Mouse (Mus musculus): ENCODE data around the gene Rimklb. TPM values are rescaled to one million over a fixed set of nuclear protein-coding genes. Genes with fewer than 3 reads are reported as not detected.

Rimklb gene
- polyA plus RNA-seq, 1 experiment from 2014 or later = 120 TPM

GRCm38 (mm10) chr6:122447848-122448247 is 50.7 kb downstream of the Rimklb start:
- WGBS = 94% methylated on average over 7 of the region's 7 CpGs
- no peak overlapping the region for H3K4me3 ChIP-seq
- H3K36me3 ChIP-seq (replicated peaks) = peaks cover 37% of the 10 kb centered on the region
- no peak overlapping the region for H3K27ac ChIP-seq
- H3K4me2 ChIP-seq = no peak overlapping the region
- H3K4me1 ChIP-seq = no peaks in the 10 kb centered on the region
- H3K27me3 ChIP-seq (replicated peaks) = no peaks in the 10 kb centered on the region
- no peak for ATAC-seq (replicated peaks)
- no peak overlapping the region for H3K9ac ChIP-seq
- no peaks in the 10 kb centered on the region for H3K9me3 ChIP-seq

- 75% methylated on average over 6 of the region's 6 CpGs for WGBS
- H3K27me3 ChIP-seq (replicated peaks) = no peaks in the 10 kb centered on the region
- ATAC-seq (replicated peaks) = peak; percentile 29; the same call in 1 of the 2 replicates
- H3K4me2 ChIP-seq = no peak overlapping the region
- peaks cover 21% of the 10 kb centered on the region for H3K36me3 ChIP-seq (replicated peaks)
- no peak overlapping the region for H3K9ac ChIP-seq
- no peaks in the 10 kb centered on the region for H3K4me1 ChIP-seq
- H3K27ac ChIP-seq = no peak overlapping the region
- no peaks in the 10 kb centered on the region for H3K9me3 ChIP-seq
- no peak overlapping the region for H3K4me3 ChIP-seq
Measured at GRCm38 (mm10) chr6:122445215-122445614, 53.3 kb downstream of the Rimklb start.

GRCm38 (mm10) chr6:122440632-122441226 is 57.8 kb downstream of the Rimklb start:
- peak; percentile 63; the same call in 1 of the 2 replicates for ATAC-seq (replicated peaks)
- H3K4me3 ChIP-seq = no peak overlapping the region
- no peak overlapping the region for H3K9ac ChIP-seq
- H3K27me3 ChIP-seq (replicated peaks) = no peaks in the 10 kb centered on the region
- no peaks in the 10 kb centered on the region for H3K36me3 ChIP-seq (replicated peaks)
- WGBS = 49% methylated on average over 4 of the region's 4 CpGs
- H3K4me1 ChIP-seq = no peaks in the 10 kb centered on the region
- H3K4me2 ChIP-seq = no peak overlapping the region
- no peaks in the 10 kb centered on the region for H3K9me3 ChIP-seq
- H3K27ac ChIP-seq = no peak overlapping the region

GRCm38 (mm10) chr6:122439249-122439648 is 59.3 kb downstream of the Rimklb start:
- 91% methylated on average over 4 of the region's 4 CpGs for WGBS

GRCm38 (mm10) chr6:122435270-122435669 is 63.3 kb downstream of the Rimklb start:
- WGBS = 97% methylated on average over 2 of the region's 2 CpGs
- Histone ChIP-seq H3K9ac (no peak overlapping the region), H3K9me3 (no peaks in the 10 kb centered on the region), H3K4me1 (no peaks in the 10 kb centered on the region), H3K27me3 (replicated peaks) (no peaks in the 10 kb centered on the region), H3K4me2 (no peak overlapping the region), H3K36me3 (replicated peaks) (no peaks in the 10 kb centered on the region), H3K27ac (no peak overlapping the region), H3K4me3 (no peak overlapping the region)
- no peak for ATAC-seq (replicated peaks)

More at GRCm38 (mm10) chr6:122439249-122439648, 59.3 kb downstream of the Rimklb start:
- Histone ChIP-seq H3K9ac (no peak overlapping the region), H3K27ac (no peak overlapping the region), H3K27me3 (replicated peaks) (no peaks in the 10 kb centered on the region), H3K4me2 (no peak overlapping the region), H3K9me3 (no peaks in the 10 kb centered on the region), H3K4me3 (no peak overlapping the region), H3K4me1 (no peaks in the 10 kb centered on the region), H3K36me3 (replicated peaks) (no peaks in the 10 kb centered on the region)
- no peak for ATAC-seq (replicated peaks)

GRCm38 (mm10) chr6:122427456-122427855 is 71.1 kb downstream of the Rimklb start:
- ATAC-seq (replicated peaks) = no peak
- Histone ChIP-seq H3K4me3 (no peak overlapping the region), H3K27me3 (replicated peaks) (no peaks in the 10 kb centered on the region), H3K4me1 (no peaks in the 10 kb centered on the region), H3K9me3 (no peaks in the 10 kb centered on the region), H3K4me2 (no peak overlapping the region), H3K27ac (no peak overlapping the region), H3K9ac (no peak overlapping the region), H3K36me3 (replicated peaks) (no peaks in the 10 kb centered on the region)
- WGBS = 92% methylated on average over 7 of the region's 7 CpGs

- WGBS = 54% methylated on average over 7 of the region's 7 CpGs
- Histone ChIP-seq H3K4me1 (no peaks in the 10 kb centered on the region), H3K4me3 (no peak overlapping the region), H3K9me3 (no peaks in the 10 kb centered on the region), H3K9ac (no peak overlapping the region), H3K36me3 (replicated peaks) (no peaks in the 10 kb centered on the region), H3K27me3 (replicated peaks) (no peaks in the 10 kb centered on the region), H3K4me2 (no peak overlapping the region), H3K27ac (no peak overlapping the region)
- ATAC-seq (replicated peaks) = no peak
Measured at GRCm38 (mm10) chr6:122417015-122417414, 81.5 kb downstream of the Rimklb start.

GRCm38 (mm10) chr6:122416347-122416746 is 82.2 kb downstream of the Rimklb start:
- Histone ChIP-seq H3K9me3 (no peaks in the 10 kb centered on the region), H3K9ac (no peak overlapping the region), H3K4me2 (no peak overlapping the region), H3K27me3 (replicated peaks) (no peaks in the 10 kb centered on the region), H3K36me3 (replicated peaks) (no peaks in the 10 kb centered on the region), H3K4me1 (no peaks in the 10 kb centered on the region), H3K4me3 (no peak overlapping the region), H3K27ac (no peak overlapping the region)
- ATAC-seq (replicated peaks) = no peak
- 41% methylated on average over 4 of the region's 4 CpGs for WGBS

GRCm38 (mm10) chr6:122411281-122411680 is 87.3 kb downstream of the Rimklb start:
- Histone ChIP-seq H3K9ac (no peak overlapping the region), H3K36me3 (replicated peaks) (no peaks in the 10 kb centered on the region), H3K27me3 (replicated peaks) (no peaks in the 10 kb centered on the region), H3K27ac (no peak overlapping the region), H3K4me3 (no peak overlapping the region), H3K9me3 (no peaks in the 10 kb centered on the region), H3K4me2 (no peak overlapping the region), H3K4me1 (no peaks in the 10 kb centered on the region)
- 91% methylated on average over 8 of the region's 8 CpGs for WGBS
- ATAC-seq (replicated peaks) = no peak

GRCm38 (mm10) chr6:122402240-122402639 is 96.3 kb downstream of the Rimklb start:
- Histone ChIP-seq H3K27me3 (replicated peaks) (no peaks in the 10 kb centered on the region), H3K4me1 (no peaks in the 10 kb centered on the region), H3K9me3 (no peaks in the 10 kb centered on the region), H3K4me3 (no peak overlapping the region), H3K27ac (no peak overlapping the region), H3K4me2 (no peak overlapping the region), H3K9ac (no peak overlapping the region), H3K36me3 (replicated peaks) (no peaks in the 10 kb centered on the region)
- 20% methylated on average over 3 of the region's 3 CpGs for WGBS
- ATAC-seq (replicated peaks) = no peak

- Histone ChIP-seq H3K36me3 (replicated peaks) (no peaks in the 10 kb centered on the region), H3K27ac (no peak overlapping the region), H3K4me1 (no peaks in the 10 kb centered on the region), H3K27me3 (replicated peaks) (no peaks in the 10 kb centered on the region), H3K9ac (no peak overlapping the region), H3K9me3 (no peaks in the 10 kb centered on the region), H3K4me3 (no peak overlapping the region), H3K4me2 (no peak overlapping the region)
- no peak for ATAC-seq (replicated peaks)
- 79% methylated on average over 9 of the region's 9 CpGs for WGBS
Measured at GRCm38 (mm10) chr6:122400263-122400662, 98.3 kb downstream of the Rimklb start.

Measured in midbrain, embryonic 15.5 days (tissue).